Mouse (Mus musculus) monocyte, adult 5-6 weeks (primary cell): Measurements from ENCODE around the gene Cfap20. TPM values are rescaled to one million over a fixed set of nuclear protein-coding genes. Genes with fewer than 3 reads are reported as not detected.
"Not testable (repeated sequence)": the region's sequence is repeated elsewhere in the genome, so short reads cannot be mapped to it uniquely, and the experiment has no call there.

Experiments used
- ATAC-seq: fragments of 153-309, 156-312 bp; replicated peaks from 2 replicates; pipeline ENCODE4 v1.8.0; 2017; ENCODE audit warnings: mild to moderate bottlenecking; ENCODE audit not compliant: low TSS enrichment, insufficient number of reproducible peaks, severe bottlenecking, poor library complexity, low FRiP score
- total RNA-seq: library from RNA; stranded (forward); fragments of 200-1000, 200-491, 200-594 nt; gene quantifications from 3 replicates; pipeline ENCODE4 v1.2.3, GENCODE M21; 2017

Gene Cfap20
- total RNA-seq, 1 experiment from 2014 or later, result 36.3 TPM

- no peak for ATAC-seq
Observed at GRCm38 (mm10) chr8:95380953-95381352, 53.7 kb downstream of the Cfap20 start.

- not testable (repeated sequence) for ATAC-seq
Observed at GRCm38 (mm10) chr8:95378928-95379327, 55.7 kb downstream of the Cfap20 start.

GRCm38 (mm10) chr8:95377863-95378291 is 56.8 kb downstream of the Cfap20 start:
- no peak for ATAC-seq

DNA sequence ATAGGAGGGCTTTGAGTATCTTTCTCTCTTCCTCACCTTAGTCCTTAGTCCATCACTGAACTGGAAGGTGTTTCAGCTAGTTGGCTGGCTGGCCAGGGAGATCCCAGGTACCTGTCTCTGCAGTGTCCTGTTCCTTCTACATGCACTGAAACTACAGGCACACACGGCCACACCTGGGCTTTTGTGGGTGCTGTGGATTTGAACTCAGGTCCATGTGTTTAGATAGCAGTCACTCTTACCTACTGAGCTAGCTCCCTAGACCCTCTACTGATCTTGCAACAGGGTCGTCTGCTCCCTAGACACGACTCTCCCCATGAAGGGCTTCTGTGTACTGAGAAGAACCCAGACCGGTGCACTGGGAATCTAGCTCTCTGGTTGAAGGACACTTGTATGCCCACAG is 57.6 kb downstream of the Cfap20 start:
- ATAC-seq, result no peak

DNA sequence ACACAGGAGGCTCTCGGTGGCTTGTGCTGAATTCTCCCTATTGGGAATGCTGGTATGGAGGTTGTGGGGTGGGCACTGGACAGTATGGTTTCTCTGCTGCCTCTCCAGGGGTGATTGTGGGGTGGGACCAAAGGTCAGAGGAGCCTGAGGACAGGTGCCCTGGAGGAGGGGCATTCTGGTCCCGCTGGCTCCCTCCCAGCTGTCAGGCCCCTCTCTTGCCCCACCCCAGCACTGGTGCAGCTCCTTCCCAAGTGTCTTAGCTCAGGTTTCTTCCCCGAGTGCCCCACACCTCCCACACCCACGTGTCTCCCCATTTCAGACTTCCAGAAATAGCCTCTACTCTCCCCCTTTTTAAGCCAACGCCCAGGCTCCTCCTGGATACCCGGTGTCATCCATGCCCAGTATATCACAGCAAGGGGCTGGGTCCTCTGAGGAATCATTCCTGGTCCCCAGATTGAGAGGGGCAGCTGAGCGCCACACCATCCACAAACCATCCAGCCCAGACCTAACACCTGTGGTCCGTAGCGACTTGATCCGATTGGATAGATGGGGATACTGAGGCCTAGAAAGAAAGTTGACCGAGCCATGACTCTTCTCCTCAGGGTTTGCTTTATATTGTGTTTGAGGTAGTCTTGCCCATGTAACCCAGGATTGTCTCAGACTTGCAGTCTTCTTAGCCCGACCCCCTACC is 58.2 kb downstream of the Cfap20 start:
- no peak for ATAC-seq

- no peak for ATAC-seq
Observed at GRCm38 (mm10) chr8:95375374-95375930, 59.2 kb downstream of the Cfap20 start.

DNA sequence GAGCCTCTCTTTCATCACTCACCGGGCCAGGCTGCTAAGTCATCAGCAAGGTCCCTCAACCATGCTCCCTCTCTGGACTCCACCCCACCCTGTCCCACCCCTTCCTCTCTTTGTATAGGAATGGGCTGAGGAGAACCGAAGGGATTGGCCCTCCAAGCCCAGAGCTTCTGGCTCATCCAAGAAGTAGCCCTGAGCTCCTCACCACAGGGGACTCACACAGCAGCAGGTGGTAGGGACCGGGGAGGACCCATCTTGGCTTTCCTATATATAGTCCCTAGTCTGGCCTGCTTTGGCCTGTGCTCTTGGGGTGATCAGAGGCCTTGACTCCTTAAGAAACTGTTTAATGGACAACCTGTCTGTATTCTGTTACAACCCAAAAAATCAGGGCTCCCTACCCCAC is 60.2 kb downstream of the Cfap20 start:
- ATAC-seq, result no peak

DNA sequence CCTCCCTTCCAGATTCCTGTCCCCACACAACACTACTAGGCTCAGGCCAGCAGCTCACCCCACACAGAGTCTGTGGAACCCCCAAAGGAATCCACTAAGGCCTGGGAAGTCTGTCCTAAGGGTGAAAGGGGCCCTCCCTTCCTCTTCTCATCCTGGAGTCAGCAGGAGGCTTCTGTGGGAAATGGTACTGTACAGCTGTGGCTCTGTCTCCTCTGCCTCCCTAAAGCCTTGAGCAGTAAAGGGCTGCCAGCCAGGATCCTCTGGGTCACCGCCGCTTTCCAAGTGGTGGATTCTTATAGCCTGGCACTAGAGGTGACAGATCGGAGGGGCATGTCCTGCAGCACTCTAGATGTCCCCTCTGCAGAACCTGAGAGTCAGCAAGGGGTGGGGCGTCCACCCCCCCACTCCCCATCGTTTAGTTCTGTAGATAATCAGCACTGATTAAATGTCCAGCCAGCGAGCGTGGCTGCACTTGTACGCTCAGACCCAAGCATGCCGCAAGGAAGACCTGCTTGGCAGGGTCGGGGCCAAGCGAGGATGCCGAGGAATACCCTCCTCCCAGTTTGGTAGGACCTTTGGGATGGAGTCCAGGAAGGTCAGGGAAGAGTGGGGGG is 61.2 kb downstream of the Cfap20 start:
- ATAC-seq, result no peak

Other genes with a start within 250 kb of the Cfap20 start
- 21.9 to 28.7 TPM (median 25.8 TPM) in 3 replicates for gene Kifc3, start 232.1 kb downstream of the Cfap20 start, total RNA-seq
- 0.11 TPM in 1 of 3 replicates, not detected in the others for gene Cngb1, start 128.3 kb downstream of the Cfap20 start, total RNA-seq
- 2.5 TPM in 1 of 3 replicates, not detected in the others for gene Tepp, start 124.3 kb downstream of the Cfap20 start, total RNA-seq
- 3.3 to 4.7 TPM (median 4.3 TPM) in 3 replicates for gene Zfp319, start 102.9 kb downstream of the Cfap20 start, total RNA-seq
- gene Usb1, start 102.6 kb downstream of the Cfap20 start, total RNA-seq, result 19.0 to 30.5 TPM (median 26.8 TPM) in 3 replicates
- gene Mmp15, start 82.6 kb downstream of the Cfap20 start, total RNA-seq, result not detected in 3 replicates
- gene Csnk2a2, start 55.2 kb upstream of the Cfap20 start, total RNA-seq, result 16.8 to 25.0 TPM (median 22.7 TPM) in 3 replicates
- gene Ccdc113, start 99.2 kb upstream of the Cfap20 start, total RNA-seq, result not detected in 3 replicates
- not detected in 3 replicates for gene Prss54, start 141.5 kb upstream of the Cfap20 start, total RNA-seq
- 9.5 to 14.5 TPM (median 10.2 TPM) in 3 replicates for gene Gins3, start 198.6 kb upstream of the Cfap20 start, total RNA-seq
- gene Ndrg4, start 242.1 kb upstream of the Cfap20 start, total RNA-seq, result not detected in 3 replicates